Mouse (Mus musculus): ENCODE measurements around the gene Tprg. TPM values are rescaled to one million over a fixed set of nuclear protein-coding genes. Genes with fewer than 3 reads are reported as not detected.

The Tprg gene
- polyA plus RNA-seq, 1 experiment from 2014 or later = 17.0 TPM

DNA sequence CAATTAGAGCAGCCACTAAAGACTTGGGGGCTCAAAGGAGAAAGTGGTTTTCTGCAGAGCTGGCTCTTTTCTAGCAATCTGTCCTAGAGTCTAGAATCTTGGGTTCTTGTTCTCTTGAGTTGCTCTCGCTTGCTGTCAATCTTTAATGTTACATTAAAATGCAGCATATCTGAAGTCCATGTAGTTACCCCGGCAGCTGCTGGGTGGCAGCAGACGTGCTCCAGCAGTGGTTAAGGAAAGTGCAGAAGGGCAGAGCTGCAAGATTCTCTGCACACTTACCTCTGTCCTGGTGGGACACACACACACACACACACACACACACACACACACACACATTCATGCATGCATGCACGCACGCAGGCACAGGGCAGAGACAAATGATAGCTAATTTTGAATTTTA lies 88.2 kb downstream of the Tprg start:
- Histone ChIP-seq H3K27me3 (ENCODE audit: control insufficient read depth, insufficient read depth, low read length) (no peaks in the 10 kb centered on the region), H3K4me2 (ENCODE audit: low read depth, low read length) (no peak overlapping the region), H3K9ac (ENCODE audit: low read length) (no peak overlapping the region), H3K4me1 (ENCODE audit: control insufficient read depth, insufficient read depth, low read length) (no peaks in the 10 kb centered on the region), H3K27ac (ENCODE audit: low read length) (no peak overlapping the region), H3K36me3 (ENCODE audit: control insufficient read depth, insufficient read depth, low read length) (no peaks in the 10 kb centered on the region), H3K9me3 (replicated peaks; ENCODE audit: control insufficient read depth, low read length) (no peaks in the 10 kb centered on the region), H3K4me3 (replicated peaks; ENCODE audit: low read length) (no peak overlapping the region)
- no peak for ATAC-seq (ENCODE audit: insufficient read depth, low FRiP score)
- 61% methylated on average over 5 of the region's 5 CpGs for WGBS

DNA sequence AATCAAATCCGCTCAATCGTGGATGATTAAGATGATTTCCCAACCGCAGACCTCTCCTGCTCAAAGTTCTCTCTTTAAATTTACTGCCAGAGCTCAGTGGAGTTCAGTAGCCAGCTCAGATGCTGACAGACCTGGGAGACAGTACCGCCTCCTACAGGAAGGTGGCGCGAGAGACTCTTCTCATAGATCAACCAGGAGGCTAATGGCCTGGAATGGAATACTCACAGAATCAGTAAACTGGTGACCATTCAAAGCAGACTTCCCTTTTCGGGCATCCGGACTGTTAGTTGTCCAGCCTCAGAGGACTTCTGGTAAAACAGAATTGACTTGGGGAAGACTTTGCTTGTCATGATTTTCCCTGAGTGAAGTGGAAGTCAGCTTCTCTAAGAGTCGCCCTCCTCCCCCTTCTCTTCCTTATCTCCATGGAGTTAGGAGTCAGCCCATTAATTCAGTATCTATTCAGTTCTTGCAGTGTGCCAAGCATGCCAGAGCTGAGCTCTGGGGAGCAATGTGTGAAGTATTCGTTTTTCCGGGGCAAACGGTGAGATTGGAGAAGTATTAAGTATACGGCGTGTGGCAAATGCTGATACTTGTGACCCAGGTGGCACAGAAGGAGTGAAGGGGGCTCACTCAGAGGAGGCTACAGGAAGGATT lies 90.2 kb downstream of the Tprg start:
- H3K4me1 ChIP-seq (ENCODE audit: control insufficient read depth, insufficient read depth, low read length) = no peaks in the 10 kb centered on the region
- no peaks in the 10 kb centered on the region for H3K27me3 ChIP-seq (ENCODE audit: control insufficient read depth, insufficient read depth, low read length)
- H3K9ac ChIP-seq (ENCODE audit: low read length) = no peak overlapping the region
- no peak for ATAC-seq (ENCODE audit: insufficient read depth, low FRiP score)
- H3K9me3 ChIP-seq (replicated peaks; ENCODE audit: control insufficient read depth, low read length) = no peaks in the 10 kb centered on the region
- H3K36me3 ChIP-seq (ENCODE audit: control insufficient read depth, insufficient read depth, low read length) = no peaks in the 10 kb centered on the region
- WGBS = 38% methylated on average over 14 of the region's 14 CpGs
- no peak overlapping the region for H3K4me3 ChIP-seq (replicated peaks; ENCODE audit: low read length)
- H3K27ac ChIP-seq (ENCODE audit: low read length) = no peak overlapping the region
- H3K4me2 ChIP-seq (ENCODE audit: low read depth, low read length) = no peak overlapping the region

DNA sequence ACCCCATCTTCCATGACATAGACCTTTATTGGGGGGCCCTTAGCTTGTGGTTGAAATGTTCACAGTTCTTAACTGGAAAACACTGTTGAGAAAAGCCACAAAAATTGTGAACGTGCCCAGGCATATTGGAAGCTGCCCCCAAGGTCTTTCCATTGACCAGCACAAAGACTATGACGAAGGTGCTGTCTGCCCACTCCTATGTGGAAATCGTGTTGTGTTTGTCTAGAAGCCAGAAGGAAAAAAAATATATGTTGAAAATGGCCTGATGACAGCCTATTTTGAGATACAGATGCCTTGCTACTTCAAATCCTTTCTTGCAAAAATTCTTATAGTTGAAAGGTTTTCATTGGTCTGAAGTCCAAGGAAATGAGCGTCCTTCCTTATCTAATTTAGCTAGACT lies 91.1 kb downstream of the Tprg start:
- no peaks in the 10 kb centered on the region for H3K4me1 ChIP-seq (ENCODE audit: control insufficient read depth, insufficient read depth, low read length)
- no peak overlapping the region for H3K4me3 ChIP-seq (replicated peaks; ENCODE audit: low read length)
- ATAC-seq (ENCODE audit: insufficient read depth, low FRiP score) = no peak
- no peak overlapping the region for H3K27ac ChIP-seq (ENCODE audit: low read length)
- H3K36me3 ChIP-seq (ENCODE audit: control insufficient read depth, insufficient read depth, low read length) = no peaks in the 10 kb centered on the region
- H3K27me3 ChIP-seq (ENCODE audit: control insufficient read depth, insufficient read depth, low read length) = no peaks in the 10 kb centered on the region
- 82% methylated on average over 4 of the region's 4 CpGs for WGBS
- no peaks in the 10 kb centered on the region for H3K9me3 ChIP-seq (replicated peaks; ENCODE audit: control insufficient read depth, low read length)
- H3K9ac ChIP-seq (ENCODE audit: low read length) = no peak overlapping the region
- no peak overlapping the region for H3K4me2 ChIP-seq (ENCODE audit: low read depth, low read length)

DNA sequence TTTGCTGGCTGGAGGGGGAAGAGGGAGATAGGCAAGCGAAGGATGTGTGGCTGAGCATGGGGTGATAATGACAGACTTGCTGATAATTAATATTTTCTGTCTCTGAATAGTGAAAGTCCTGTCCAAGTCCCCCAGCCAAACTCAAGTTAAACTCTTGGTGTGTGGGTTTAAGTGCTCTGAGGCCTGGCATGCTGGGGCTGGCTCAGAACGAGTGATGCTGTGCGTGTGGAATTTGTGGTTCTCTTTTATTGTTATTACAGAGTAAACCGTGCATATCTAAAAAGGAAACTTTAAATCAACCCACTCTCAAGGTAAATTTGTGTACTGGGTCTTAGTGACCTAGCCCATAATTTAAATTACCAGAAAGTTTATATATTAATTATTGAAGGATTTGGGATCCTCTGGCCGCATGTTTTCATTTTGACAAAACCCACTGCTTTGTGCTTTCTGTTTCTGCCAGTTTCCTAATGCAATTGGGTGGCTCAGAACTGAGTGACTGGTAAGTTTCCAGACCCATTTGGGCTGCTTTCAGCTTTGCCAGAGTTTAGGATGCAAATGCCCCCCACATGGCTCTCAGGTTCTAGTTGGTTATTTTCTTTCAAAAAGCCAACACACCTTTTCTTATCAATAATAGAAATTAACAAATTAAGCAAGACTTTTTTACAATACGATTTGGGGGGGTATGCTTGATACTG lies 99.0 kb downstream of the Tprg start:
- ATAC-seq (ENCODE audit: insufficient read depth, low FRiP score) = no peak
- H3K4me2 ChIP-seq (ENCODE audit: low read depth, low read length) = no peak overlapping the region
- no peak overlapping the region for H3K4me3 ChIP-seq (replicated peaks; ENCODE audit: low read length)
- H3K27ac ChIP-seq (ENCODE audit: low read length) = peak overlapping the region; percentile 71
- H3K4me1 ChIP-seq (ENCODE audit: control insufficient read depth, insufficient read depth, low read length) = no peaks in the 10 kb centered on the region
- no peaks in the 10 kb centered on the region for H3K36me3 ChIP-seq (ENCODE audit: control insufficient read depth, insufficient read depth, low read length)
- no peak overlapping the region for H3K9ac ChIP-seq (ENCODE audit: low read length)
- H3K27me3 ChIP-seq (ENCODE audit: control insufficient read depth, insufficient read depth, low read length) = no peaks in the 10 kb centered on the region
- WGBS = 66% methylated on average over 6 of the region's 6 CpGs
- no peaks in the 10 kb centered on the region for H3K9me3 ChIP-seq (replicated peaks; ENCODE audit: control insufficient read depth, low read length)

DNA sequence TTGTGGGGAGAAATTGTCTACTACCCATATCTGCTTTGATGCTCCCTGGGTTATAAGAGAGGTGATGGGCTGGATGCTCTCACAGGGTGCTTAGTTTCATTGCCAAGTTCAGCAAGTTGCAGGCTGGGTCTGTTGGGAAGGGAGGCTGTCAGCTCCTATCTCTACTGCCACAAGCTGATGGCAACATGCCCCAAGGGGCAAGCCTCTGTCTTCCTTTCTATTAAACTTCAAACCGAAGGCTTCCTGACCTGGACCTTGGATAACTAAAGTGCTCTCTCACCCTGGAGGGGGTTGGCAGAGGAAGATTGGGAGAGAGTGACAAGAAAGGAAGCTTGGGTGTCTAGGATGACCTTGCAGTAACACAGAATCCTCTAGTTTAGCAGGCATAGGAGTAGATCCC lies 108.1 kb downstream of the Tprg start:
- 60% methylated on average over 1 of the region's 1 CpGs for WGBS
- no peaks in the 10 kb centered on the region for H3K36me3 ChIP-seq (ENCODE audit: control insufficient read depth, insufficient read depth, low read length)
- H3K4me2 ChIP-seq (ENCODE audit: low read depth, low read length) = no peak overlapping the region

DNA sequence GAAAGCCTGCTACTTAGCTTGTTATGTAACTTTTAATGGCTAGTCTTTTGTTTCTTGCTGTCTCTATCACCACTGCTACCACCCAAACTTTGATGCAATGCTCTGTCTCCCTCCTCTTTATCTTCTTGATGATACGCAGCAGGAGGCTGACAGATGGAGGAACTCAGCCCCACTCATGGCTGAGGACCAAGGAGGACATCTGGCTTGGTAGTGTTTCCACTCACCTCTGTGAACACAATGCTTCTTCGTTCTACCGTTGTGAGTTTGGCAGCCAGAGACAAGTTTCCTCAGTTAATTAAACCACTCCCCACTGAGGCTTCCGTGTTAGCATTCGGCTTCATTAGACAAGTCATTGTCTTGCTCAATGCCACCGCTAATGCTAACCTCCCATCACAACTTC lies 117.5 kb downstream of the Tprg start:
- no peaks in the 10 kb centered on the region for H3K9me3 ChIP-seq (replicated peaks; ENCODE audit: control insufficient read depth, low read length)
- no peak for ATAC-seq (ENCODE audit: insufficient read depth, low FRiP score)
- H3K36me3 ChIP-seq (ENCODE audit: control insufficient read depth, insufficient read depth, low read length) = no peaks in the 10 kb centered on the region
- no peak overlapping the region for H3K9ac ChIP-seq (ENCODE audit: low read length)
- 58% methylated on average over 6 of the region's 6 CpGs for WGBS
- H3K4me1 ChIP-seq (ENCODE audit: control insufficient read depth, insufficient read depth, low read length) = peaks cover 9% of the 10 kb centered on the region
- no peak overlapping the region for H3K4me3 ChIP-seq (replicated peaks; ENCODE audit: low read length)
- no peak overlapping the region for H3K27ac ChIP-seq (ENCODE audit: low read length)
- H3K4me2 ChIP-seq (ENCODE audit: low read depth, low read length) = no peak overlapping the region
- H3K27me3 ChIP-seq (ENCODE audit: control insufficient read depth, insufficient read depth, low read length) = no peaks in the 10 kb centered on the region

More for the DNA sequence above, 108.1 kb downstream of the Tprg start:
- Histone ChIP-seq H3K9me3 (replicated peaks; ENCODE audit: control insufficient read depth, low read length) (no peaks in the 10 kb centered on the region), H3K4me1 (ENCODE audit: control insufficient read depth, insufficient read depth, low read length) (no peaks in the 10 kb centered on the region), H3K4me3 (replicated peaks; ENCODE audit: low read length) (no peak overlapping the region), H3K9ac (ENCODE audit: low read length) (no peak overlapping the region), H3K27me3 (ENCODE audit: control insufficient read depth, insufficient read depth, low read length) (no peaks in the 10 kb centered on the region), H3K27ac (ENCODE audit: low read length) (no peak overlapping the region)
- ATAC-seq (ENCODE audit: insufficient read depth, low FRiP score) = no peak

DNA sequence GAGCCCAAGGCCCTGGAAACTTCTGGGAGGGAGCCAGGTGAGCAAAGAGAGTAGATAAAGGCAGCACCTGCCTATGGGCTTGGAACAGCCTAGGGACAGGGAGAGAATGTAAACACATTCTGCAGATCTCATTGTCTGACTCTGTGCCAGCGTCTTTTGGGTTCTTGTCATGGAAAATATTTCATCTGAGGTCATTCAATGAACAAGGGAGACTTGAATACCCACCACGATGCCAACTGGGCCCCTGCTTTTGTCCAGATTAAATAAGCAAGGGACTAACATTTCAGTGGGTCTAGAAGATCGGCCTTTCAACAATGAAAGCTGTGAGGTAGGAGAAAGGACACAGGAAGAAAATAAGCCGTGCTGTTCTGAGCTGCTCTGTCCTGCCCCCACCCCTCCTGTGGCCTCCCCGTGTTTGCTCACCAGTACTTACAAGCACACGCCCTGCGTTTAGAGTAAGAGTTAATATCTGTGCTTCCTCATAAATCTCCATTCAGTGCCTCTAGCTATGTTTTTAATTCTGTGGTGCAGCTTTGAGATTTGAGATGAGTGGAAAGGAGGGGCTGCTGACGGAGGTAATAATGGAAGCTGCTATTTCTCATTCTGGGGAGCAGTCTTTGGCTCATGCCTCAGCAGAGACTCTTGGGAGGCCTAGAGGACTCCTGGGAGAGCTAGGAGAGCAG lies 120.7 kb downstream of the Tprg start:
- H3K36me3 ChIP-seq (ENCODE audit: control insufficient read depth, insufficient read depth, low read length) = no peaks in the 10 kb centered on the region
- peak overlapping the region; percentile 38 for H3K4me2 ChIP-seq (ENCODE audit: low read depth, low read length)
- peak; percentile 97 for ATAC-seq (ENCODE audit: insufficient read depth, low FRiP score)
- H3K9me3 ChIP-seq (replicated peaks; ENCODE audit: control insufficient read depth, low read length) = no peaks in the 10 kb centered on the region
- H3K27me3 ChIP-seq (ENCODE audit: control insufficient read depth, insufficient read depth, low read length) = no peaks in the 10 kb centered on the region
- peak overlapping the region; percentile 46; the same call in 1 of the 2 replicates for H3K9ac ChIP-seq (ENCODE audit: low read length)
- H3K4me1 ChIP-seq (ENCODE audit: control insufficient read depth, insufficient read depth, low read length) = peaks cover 9% of the 10 kb centered on the region
- H3K4me3 ChIP-seq (replicated peaks; ENCODE audit: low read length) = peak overlapping the region; percentile 13; the same call in 1 of the 2 replicates
- 17% methylated on average over 8 of the region's 8 CpGs for WGBS
- peak overlapping the region; percentile 91 for H3K27ac ChIP-seq (ENCODE audit: low read length)

DNA sequence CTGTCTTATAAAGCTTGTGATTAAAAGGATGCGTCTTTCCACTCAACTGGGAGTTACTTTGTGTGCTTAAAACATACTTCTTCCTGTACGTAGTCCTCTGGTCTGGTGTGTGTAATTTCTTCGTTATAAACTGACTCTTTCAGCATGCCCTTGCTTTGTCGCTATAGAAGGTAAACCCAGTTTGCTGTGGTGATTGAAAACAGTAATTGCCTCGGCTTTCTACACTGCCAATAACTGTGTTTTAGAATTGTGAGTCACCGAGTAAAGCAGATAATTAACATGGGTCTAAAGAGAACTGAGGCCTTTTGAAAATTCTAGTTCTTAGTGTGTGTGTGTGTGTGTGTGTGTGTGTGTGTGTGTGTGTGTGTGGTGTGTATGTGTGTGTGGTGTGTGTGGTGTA lies 121.4 kb downstream of the Tprg start:
- no peaks in the 10 kb centered on the region for H3K27me3 ChIP-seq (ENCODE audit: control insufficient read depth, insufficient read depth, low read length)
- no peaks in the 10 kb centered on the region for H3K36me3 ChIP-seq (ENCODE audit: control insufficient read depth, insufficient read depth, low read length)
- H3K4me3 ChIP-seq (replicated peaks; ENCODE audit: low read length) = peak overlapping the region; percentile 13
- H3K27ac ChIP-seq (ENCODE audit: low read length) = peak overlapping the region; percentile 91
- peak overlapping the region; percentile 46; the same call in 1 of the 2 replicates for H3K9ac ChIP-seq (ENCODE audit: low read length)
- WGBS = 56% methylated on average over 6 of the region's 6 CpGs
- H3K4me2 ChIP-seq (ENCODE audit: low read depth, low read length) = peak overlapping the region; percentile 38
- no peaks in the 10 kb centered on the region for H3K9me3 ChIP-seq (replicated peaks; ENCODE audit: control insufficient read depth, low read length)
- ATAC-seq (ENCODE audit: insufficient read depth, low FRiP score) = no peak
- peaks cover 9% of the 10 kb centered on the region for H3K4me1 ChIP-seq (ENCODE audit: control insufficient read depth, insufficient read depth, low read length)

DNA sequence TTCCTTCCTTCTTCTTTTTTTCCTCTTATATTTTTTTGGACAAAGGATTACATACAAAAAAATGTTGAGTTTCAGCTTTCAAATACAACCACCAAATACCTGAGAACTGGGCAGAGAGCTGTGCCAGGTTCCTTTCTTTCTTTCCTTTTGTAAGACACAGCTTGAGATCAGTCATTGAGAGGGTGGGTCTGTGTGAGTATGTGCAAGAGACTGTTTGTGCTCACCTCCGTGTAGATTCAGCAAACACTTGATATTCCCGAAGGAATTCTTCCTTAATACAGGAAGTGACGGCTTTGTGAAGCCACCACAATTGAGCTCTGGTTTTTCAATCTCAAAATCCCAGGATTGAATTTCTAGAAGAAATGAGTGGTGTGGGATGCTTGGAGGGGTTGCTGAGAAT lies 124.7 kb downstream of the Tprg start:
- H3K9ac ChIP-seq (ENCODE audit: low read length) = no peak overlapping the region
- no peak overlapping the region for H3K4me3 ChIP-seq (replicated peaks; ENCODE audit: low read length)
- no peak overlapping the region for H3K4me2 ChIP-seq (ENCODE audit: low read depth, low read length)
- no peaks in the 10 kb centered on the region for H3K9me3 ChIP-seq (replicated peaks; ENCODE audit: control insufficient read depth, low read length)
- H3K27ac ChIP-seq (ENCODE audit: low read length) = no peak overlapping the region
- 65% methylated on average over 3 of the region's 3 CpGs for WGBS
- H3K36me3 ChIP-seq (ENCODE audit: control insufficient read depth, insufficient read depth, low read length) = no peaks in the 10 kb centered on the region
- H3K4me1 ChIP-seq (ENCODE audit: control insufficient read depth, insufficient read depth, low read length) = peaks cover 9% of the 10 kb centered on the region
- ATAC-seq (ENCODE audit: insufficient read depth, low FRiP score) = no peak
- H3K27me3 ChIP-seq (ENCODE audit: control insufficient read depth, insufficient read depth, low read length) = no peaks in the 10 kb centered on the region

All from stomach, embryonic 16.5 days (tissue).